Mouse (Mus musculus) stomach, embryonic 14.5 days (tissue): Measurements from ENCODE around the gene 2200002D01Rik. TPM values are rescaled to one million over a fixed set of nuclear protein-coding genes. Genes with fewer than 3 reads are reported as not detected.
A peak's percentile ranks its signal among the peaks of the same experiment; 100 is the strongest.
"Not testable (repeated sequence)": the region's sequence is repeated elsewhere in the genome, so short reads cannot be mapped to it uniquely, and the experiment has no call there.

Source experiments
- ATAC-seq: fragments of 200-750 bp; cut with Nextera tagmentation; 2 replicates; pipeline ENCODE4 v1.8.0; 2017; ENCODE audit warnings: low read depth, moderate TSS enrichment; ENCODE audit not compliant: insufficient number of reproducible peaks, insufficient read depth, low FRiP score
- H3K27ac ChIP-seq: fragments of 300-500 bp; sonication (generic); 2 replicates; pipeline ENCODE4 v1.5.1; 2014; ENCODE audit warnings: mild to moderate bottlenecking, low read length, moderate library complexity, mixed read lengths
- H3K27me3 ChIP-seq: fragments of 300-500 bp; sonication (generic); 2 replicates; pipeline ENCODE4 v1.6.1; 2014; ENCODE audit warnings: low read length, control low read depth, mixed read lengths; ENCODE audit not compliant: control insufficient read depth, insufficient read depth
- H3K36me3 ChIP-seq: fragments of 300-500 bp; sonication (generic); 2 replicates; pipeline ENCODE4 v1.6.1; 2014; ENCODE audit warnings: mild to moderate bottlenecking, control low read depth, low read length, moderate library complexity, mixed read lengths; ENCODE audit not compliant: control insufficient read depth, insufficient read depth
- H3K4me1 ChIP-seq: fragments of 300-500 bp; sonication (generic); 2 replicates; pipeline ENCODE4 v1.6.1; 2014; ENCODE audit warnings: low read length, control low read depth, mixed read lengths; ENCODE audit not compliant: control insufficient read depth, insufficient read depth
- H3K4me2 ChIP-seq: fragments of 300-500 bp; sonication (generic); replicated peaks from 2 replicates; pipeline ENCODE4 v1.6.1; 2014; ENCODE audit warnings: low read depth, low read length, control low read depth
- H3K4me3 ChIP-seq: fragments of 300-500 bp; sonication (generic); 2 replicates; pipeline ENCODE4 v1.5.1; 2014; ENCODE audit warnings: low read depth, low read length, control low read depth
- H3K9ac ChIP-seq: fragments of 300-500 bp; sonication (generic); replicated peaks from 2 replicates; pipeline ENCODE4 v1.6.1; 2014; ENCODE audit warnings: low read depth, mild to moderate bottlenecking, control low read depth, low read length, moderate library complexity, mixed read lengths
- H3K9me3 ChIP-seq: fragments of 300-500 bp; sonication (generic); 2 replicates; pipeline ENCODE4 v1.6.1; 2016; ENCODE audit warnings: low read depth, low read length, control low read depth; ENCODE audit not compliant: control insufficient read depth
- WGBS: fragments of 180-500 bp; shearing (Covaris S2); extraction: QIAGEN DNeasy Blood & Tissue Kit; methylation state at CpG from one replicate; pipeline ENCODE4 v1.1.7; 2014; 5-methylcytosine and 5-hydroxymethylcytosine counted together
- polyA plus RNA-seq: library from polyadenylated mRNA; unstranded; fragments of >200 nt; fragmentation: Nextera tagmentation; extraction: Ambion mirVana; gene quantifications from 2 replicates; pipeline ENCODE4 v1.2.1, GENCODE M21; 2014

Gene 2200002D01Rik
- polyA plus RNA-seq, 1 experiment from 2014 or later = 36.6 TPM

DNA sequence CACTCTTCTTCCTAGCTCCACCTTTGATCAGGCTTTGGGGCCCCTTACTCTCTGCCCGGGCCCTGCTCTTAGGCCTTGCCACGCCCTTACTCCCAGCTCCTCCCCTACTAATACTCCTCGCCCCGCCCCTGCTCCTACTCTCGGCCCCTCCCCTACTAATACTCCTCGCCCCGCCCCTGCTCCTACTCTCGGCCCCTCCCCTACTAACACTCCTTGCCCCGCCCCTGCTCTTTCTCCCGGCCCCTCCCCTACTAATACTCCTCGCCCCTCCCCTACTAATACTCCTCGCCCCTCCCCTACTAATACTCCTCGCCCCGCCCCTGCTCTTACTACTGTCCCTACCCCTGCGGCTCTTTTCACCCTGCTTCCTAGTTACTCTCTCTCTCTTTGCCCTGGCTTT lies 37.3 kb downstream of the 2200002D01Rik start:
- not testable (repeated sequence) for ATAC-seq, H3K36me3 ChIP-seq, H3K4me1 ChIP-seq, H3K27me3 ChIP-seq, H3K9me3 ChIP-seq, H3K9ac ChIP-seq
- H3K27ac ChIP-seq = peak overlapping the region; percentile 63; the same call in 1 of the 2 replicates
- H3K4me2 ChIP-seq = peak overlapping the region; percentile 55; the same call in 1 of the 2 replicates
- WGBS = 27% methylated on average over 15 of the region's 15 CpGs
- peak overlapping the region; percentile 35; the same call in 1 of the 2 replicates for H3K4me3 ChIP-seq

DNA sequence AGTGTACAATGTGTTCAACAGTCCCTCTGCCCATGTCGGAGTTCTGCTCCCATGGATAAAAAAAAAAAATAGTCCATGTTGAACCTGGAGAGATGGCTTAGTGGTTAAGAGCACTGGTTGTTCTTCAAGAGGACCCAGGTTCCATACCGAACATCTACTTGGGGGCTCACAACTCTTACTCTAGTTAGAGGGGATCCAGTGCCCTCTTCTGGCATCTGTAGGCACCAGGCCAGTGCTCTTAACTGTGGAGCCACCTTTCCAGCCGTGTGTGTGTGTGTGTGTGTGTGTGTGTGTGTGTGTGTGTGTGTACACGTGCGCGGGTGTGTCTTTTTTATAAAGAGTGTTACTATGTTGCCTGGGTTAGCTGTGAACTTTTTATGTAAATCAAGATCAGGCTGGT lies 45.7 kb downstream of the 2200002D01Rik start:
- WGBS = 77% methylated on average over 6 of the region's 6 CpGs
- no peak overlapping the region for H3K4me2 ChIP-seq
- H3K4me3 ChIP-seq = no peak overlapping the region
- no peaks in the 10 kb centered on the region for H3K36me3 ChIP-seq
- ATAC-seq = no peak
- H3K27ac ChIP-seq = no peak overlapping the region
- H3K27me3 ChIP-seq = no peaks in the 10 kb centered on the region
- no peaks in the 10 kb centered on the region for H3K9me3 ChIP-seq
- no peak overlapping the region for H3K9ac ChIP-seq
- H3K4me1 ChIP-seq = no peaks in the 10 kb centered on the region

Other genes starting within 250 kb of the 2200002D01Rik start
- gene Ryr1, start 123.3 kb downstream of the 2200002D01Rik start, polyA plus RNA-seq = 0.30 and 0.78 TPM in 2 replicates
- gene Rasgrp4, start 113.6 kb downstream of the 2200002D01Rik start, polyA plus RNA-seq = 0.51 and 0.73 TPM in 2 replicates
- gene Fam98c, start 92.2 kb downstream of the 2200002D01Rik start, polyA plus RNA-seq = 17.7 and 17.8 TPM in 2 replicates
- 0.38 and 0.49 TPM in 2 replicates for gene Ggn, start 78.3 kb downstream of the 2200002D01Rik start, polyA plus RNA-seq
- 5.9 TPM in 2 replicates for gene Spred3, start 78.1 kb downstream of the 2200002D01Rik start, polyA plus RNA-seq
- 264 and 268 TPM in 2 replicates for gene Psmd8, start 67.8 kb downstream of the 2200002D01Rik start, polyA plus RNA-seq
- 0.64 and 1.6 TPM in 2 replicates for gene Catsperg1, start 34.4 kb downstream of the 2200002D01Rik start, polyA plus RNA-seq
- 0.73 and 0.98 TPM in 2 replicates for gene Kcnk6, start 16.0 kb downstream of the 2200002D01Rik start, polyA plus RNA-seq
- gene Yif1b, start 10.1 kb downstream of the 2200002D01Rik start, polyA plus RNA-seq = 93.4 and 100.0 TPM in 2 replicates
- 386 and 405 TPM in 2 replicates for gene Spint2, start 33.4 kb upstream of the 2200002D01Rik start, polyA plus RNA-seq
- gene Ppp1r14a, start 40.8 kb upstream of the 2200002D01Rik start, polyA plus RNA-seq = 47.4 and 51.3 TPM in 2 replicates
- gene Dpf1, start 55.5 kb upstream of the 2200002D01Rik start, polyA plus RNA-seq = 6.0 and 11.0 TPM in 2 replicates